ENCODE assay signal across 19 mouse cellular contexts in the genomic region with DNA sequence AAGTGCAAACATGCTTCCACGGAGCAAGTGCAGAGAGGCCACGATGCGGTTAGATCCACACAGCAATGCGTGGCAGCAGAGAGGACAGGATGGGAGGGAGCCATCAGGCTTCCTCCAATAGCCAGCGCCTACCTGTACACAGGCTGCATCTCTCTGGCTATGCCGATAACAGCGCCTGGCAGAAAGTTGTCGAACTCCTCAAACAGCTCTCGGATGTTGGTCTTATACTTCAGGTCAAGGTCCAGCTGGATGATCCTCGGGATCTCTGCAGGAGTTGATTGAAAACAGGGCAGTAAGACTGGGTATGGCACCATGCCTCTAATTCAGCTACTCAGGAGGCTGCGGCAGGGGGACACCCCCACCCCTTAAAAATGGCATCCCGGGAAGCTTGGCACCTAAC.
DNase-seq lines count a peak whose midpoint lies in the region; ATAC-seq and TF ChIP-seq lines count a peak whose summit lies in the region.
"Had no signal": no experiment of that assay in that cellular context is flagged by ENCODE, and none has a peak within 500 bp of the region (broad histone marks: within the 10 kb centered on the region; RNA-seq: fewer than 3 reads in every experiment).

No protein-coding gene starts in this region.

- H3K9ac ChIP-seq in intestine, embryonic 16.5 days (ENCODE audit: low read depth, low read length) = no peak overlapping the region
- no peak overlapping the region for H3K9ac ChIP-seq in midbrain, embryonic 11.5 days (ENCODE audit: low read length)
- H3K9ac ChIP-seq: heart, embryonic 15.5 days; hindbrain, embryonic 15.5 days had no signal

- no peak overlapping the region for H3K27ac ChIP-seq in cerebellum, adult 2 months (ENCODE audit: insufficient read depth, low read length)
- 0 out of 2 replicates have a peak overlapping the region, but pooled peaks have one; percentile 7 for H3K27ac ChIP-seq in heart, embryonic 10.5 days
- H3K27ac ChIP-seq in layer of hippocampus, adult 2 months = peak overlapping the region; percentile 58; the same call in 1 of the 2 replicates
- H3K27ac ChIP-seq in intestine, embryonic 16.5 days (ENCODE audit: low read length) = no peak overlapping the region
- H3K27ac ChIP-seq in midbrain, embryonic 11.5 days (ENCODE audit: low read depth, low read length) = no peak overlapping the region
- H3K27ac ChIP-seq: embryonic facial prominence, embryonic 10.5 days had no signal

- no peak overlapping the region for H3K4me3 ChIP-seq in cerebellum, adult 2 months (replicated peaks; ENCODE audit: insufficient read depth, low read depth, low read length)
- H3K4me3 ChIP-seq in heart, embryonic 10.5 days = no peak overlapping the region
- H3K4me3 ChIP-seq in layer of hippocampus, adult 2 months = no peak overlapping the region
- no peak overlapping the region for H3K4me3 ChIP-seq in intestine, embryonic 16.5 days (ENCODE audit: low read length)
- H3K4me3 ChIP-seq in midbrain, embryonic 11.5 days (ENCODE audit: low read depth, low read length) = no peak overlapping the region
- H3K4me3 ChIP-seq: embryonic facial prominence, embryonic 10.5 days; heart, embryonic 15.5 days; hindbrain, embryonic 15.5 days had no signal

- no peaks in the 10 kb centered on the region for H3K9me3 ChIP-seq in heart, embryonic 10.5 days
- H3K9me3 ChIP-seq in intestine, embryonic 16.5 days (ENCODE audit: control insufficient read depth, low read length) = no peaks in the 10 kb centered on the region
- H3K9me3 ChIP-seq in midbrain, embryonic 11.5 days (ENCODE audit: control insufficient read depth, low read length) = no peaks in the 10 kb centered on the region
- H3K9me3 ChIP-seq: embryonic facial prominence, embryonic 10.5 days; heart, embryonic 15.5 days; hindbrain, embryonic 15.5 days had no signal

- H3K36me3 ChIP-seq in heart, embryonic 10.5 days = peaks cover 5% of the 10 kb centered on the region
- H3K36me3 ChIP-seq in intestine, embryonic 16.5 days (ENCODE audit: control insufficient read depth, insufficient read depth, low read length) = no peaks in the 10 kb centered on the region
- no peaks in the 10 kb centered on the region for H3K36me3 ChIP-seq in midbrain, embryonic 11.5 days (ENCODE audit: control insufficient read depth, insufficient read depth, low read length)
- H3K36me3 ChIP-seq: hindbrain, embryonic 15.5 days had no signal

- ATAC-seq in cerebellum, adult (ENCODE audit: insufficient number of reproducible peaks, low FRiP score, low TSS enrichment) = no peak
- peak; percentile 39 for ATAC-seq in intestine, embryonic 16.5 days
- ATAC-seq in midbrain, embryonic 11.5 days (ENCODE audit: low FRiP score) = no peak
- ATAC-seq: forebrain, embryonic 14.5 days had no signal

- DNase-seq in cerebellum, adult 2 months = peak; percentile 46 to 59
- DNase-seq in heart, embryonic 10.5 days (ENCODE audit: low spot score) = no peak
- no peak for DNase-seq in heart, adult 9 months (ENCODE audit: low spot score in 2 of 2)
- no peak for DNase-seq in layer of hippocampus, adult 2 months (ENCODE audit: low spot score in 2 of 2)
- no peak for DNase-seq in layer of hippocampus, adult 18-20 months (ENCODE audit: low spot score in 2 of 2)
- DNase-seq in midbrain, embryonic 11.5 days (ENCODE audit: low spot score, missing footprints) = no peak
- DNase-seq: adrenal gland, adult 8-10 months; adrenal gland, postnatal 36 days; cerebellum, adult 11 months; cerebellum, adult 9-11 months; gastrocnemius, postnatal 10 days; kidney, adult 18-20 months had no signal

- no peak for TF ChIP-seq CTCF in cerebellum, adult 2 months (IDR thresholded peaks at IDR 0.05; ENCODE audit: borderline replicate concordance, insufficient read depth, low read depth, low read length)
- TF ChIP-seq CTCF in layer of hippocampus, adult 2 months (conservative IDR thresholded peaks at IDR 0.05) = no peak

- 69% methylated on average over 12 of the region's 12 CpGs for WGBS in cerebellum, adult 2 months
- WGBS in heart, embryonic 10.5 days = 91% methylated on average over 12 of the region's 12 CpGs
- 68% methylated on average over 12 of the region's 12 CpGs for WGBS in intestine, embryonic 16.5 days
- 91% methylated on average over 12 of the region's 12 CpGs for WGBS in midbrain, embryonic 11.5 days

- no peak overlapping the region for H3K4me2 ChIP-seq in intestine, embryonic 16.5 days (ENCODE audit: low read depth, low read length)
- no peak overlapping the region for H3K4me2 ChIP-seq in midbrain, embryonic 11.5 days
- H3K4me2 ChIP-seq: heart, embryonic 11.5 days; heart, embryonic 15.5 days; hindbrain, embryonic 15.5 days had no signal

- TF ChIP-seq POLR2A in cerebellum, adult 2 months (IDR thresholded peaks at IDR 0.05; ENCODE audit: borderline replicate concordance, insufficient read depth, low read length) = no peak

- no peaks in the 10 kb centered on the region for H3K27me3 ChIP-seq in cerebellum, adult 2 months (ENCODE audit: control insufficient read depth, insufficient read depth, low read length)
- no peaks in the 10 kb centered on the region for H3K27me3 ChIP-seq in heart, embryonic 10.5 days (ENCODE audit: insufficient read depth, poor library complexity, severe bottlenecking)
- H3K27me3 ChIP-seq in intestine, embryonic 16.5 days (replicated peaks; ENCODE audit: control insufficient read depth, insufficient read depth, low read length) = no peaks in the 10 kb centered on the region
- no peaks in the 10 kb centered on the region for H3K27me3 ChIP-seq in midbrain, embryonic 11.5 days (ENCODE audit: control insufficient read depth, insufficient read depth, low read length)
- H3K27me3 ChIP-seq: heart, embryonic 15.5 days; hindbrain, embryonic 15.5 days had no signal

- peaks cover 23% of the 10 kb centered on the region for H3K4me1 ChIP-seq in cerebellum, adult 2 months (ENCODE audit: control insufficient read depth, insufficient read depth, low read length)
- H3K4me1 ChIP-seq in heart, embryonic 10.5 days = peaks cover 40% of the 10 kb centered on the region
- H3K4me1 ChIP-seq in intestine, embryonic 16.5 days (ENCODE audit: control insufficient read depth, insufficient read depth, low read length) = peaks cover 29% of the 10 kb centered on the region
- peaks cover 2% of the 10 kb centered on the region for H3K4me1 ChIP-seq in midbrain, embryonic 11.5 days (ENCODE audit: control insufficient read depth, insufficient read depth, low read length)

Comparison
In these comparisons a context has a peak if more than half of its experiments do, and no peak if none do; other contexts are left out.
1. DNase-seq: peak in cerebellum, adult 2 months (2 of 2); none in heart, embryonic 10.5 days (single experiment), heart, adult 9 months (0 of 2), layer of hippocampus, adult 2 months (0 of 2), layer of hippocampus, adult 18-20 months (0 of 2) and midbrain, embryonic 11.5 days (single experiment).
2. H3K27ac ChIP-seq: peak in heart, embryonic 10.5 days (single experiment) and layer of hippocampus, adult 2 months (single experiment); none in cerebellum, adult 2 months (single experiment), intestine, embryonic 16.5 days (single experiment) and midbrain, embryonic 11.5 days (single experiment).